Mouse (Mus musculus): ENCODE measurements around the gene 9130008F23Rik. TPM values are rescaled to one million over a fixed set of nuclear protein-coding genes. Genes with fewer than 3 reads are reported as not detected.

9130008F23Rik gene
- polyA plus RNA-seq, 1 experiment from 2014 or later: 2.7 TPM

DNA sequence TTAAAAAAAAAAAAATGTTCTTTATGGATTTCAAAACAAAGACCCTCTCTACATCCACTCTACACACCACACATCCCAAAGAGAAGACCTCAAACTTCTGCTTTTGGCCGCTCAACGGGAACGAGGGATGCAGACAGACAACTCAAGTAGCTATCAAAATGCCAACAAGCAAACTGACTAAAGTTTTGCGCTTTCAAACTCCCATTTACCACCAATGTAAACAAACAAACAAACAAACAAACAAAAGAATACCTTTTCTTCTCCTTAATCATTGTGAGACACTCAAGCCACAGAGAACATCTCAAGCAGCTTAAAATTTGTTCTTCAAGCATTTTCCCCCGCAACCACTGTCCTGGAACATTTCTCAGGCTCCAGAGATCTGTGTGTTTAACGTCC, 833 bp downstream of the 9130008F23Rik start:
- Histone ChIP-seq H3K36me3 (no peaks in the 10 kb centered on the region), H3K4me3 (peak overlapping the region; percentile 56), H3K4me1 (peaks cover 10% of the 10 kb centered on the region; the same call in 1 of the 2 replicates), H3K4me2 (peak overlapping the region; percentile 78), H3K9ac (peak overlapping the region; percentile 50), H3K27me3 (no peaks in the 10 kb centered on the region), H3K27ac (no peak overlapping the region), H3K9me3 (no peaks in the 10 kb centered on the region)
- WGBS: 19% methylated on average over 6 of the region's 6 CpGs
- ATAC-seq (ENCODE audit: insufficient number of reproducible peaks, low FRiP score, low TSS enrichment, low read depth): no peak

DNA sequence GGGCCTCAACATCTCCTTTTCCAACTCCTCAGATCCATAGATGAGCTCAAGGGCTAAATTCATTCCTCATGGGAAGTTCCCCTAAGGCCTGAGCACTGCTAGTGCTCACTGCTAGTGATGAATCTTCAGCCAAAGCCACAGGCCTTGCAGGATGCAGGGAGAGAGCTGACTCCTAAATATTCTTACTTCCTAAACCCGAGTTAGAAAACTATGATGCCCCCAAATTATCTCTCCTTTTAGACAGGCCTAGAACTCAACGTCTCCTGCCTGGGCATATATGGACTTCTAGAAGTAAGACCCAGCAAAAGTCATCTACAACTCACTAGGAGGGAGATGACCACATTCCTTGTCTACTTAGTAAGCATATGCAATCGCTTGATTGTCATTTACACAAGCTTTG, 2.6 kb downstream of the 9130008F23Rik start:
- peak overlapping the region; percentile 12; the same call in 1 of the 2 replicates for H3K4me2 ChIP-seq
- 39% methylated on average over 3 of the region's 3 CpGs for WGBS
- no peaks in the 10 kb centered on the region for H3K36me3 ChIP-seq
- no peak for ATAC-seq (ENCODE audit: insufficient number of reproducible peaks, low FRiP score, low TSS enrichment, low read depth)
- no peak overlapping the region for H3K4me3 ChIP-seq
- H3K9me3 ChIP-seq: no peaks in the 10 kb centered on the region
- no peak overlapping the region for H3K9ac ChIP-seq
- no peaks in the 10 kb centered on the region for H3K27me3 ChIP-seq
- no peak overlapping the region for H3K27ac ChIP-seq
- peaks cover 10% of the 10 kb centered on the region; the same call in 1 of the 2 replicates for H3K4me1 ChIP-seq

DNA sequence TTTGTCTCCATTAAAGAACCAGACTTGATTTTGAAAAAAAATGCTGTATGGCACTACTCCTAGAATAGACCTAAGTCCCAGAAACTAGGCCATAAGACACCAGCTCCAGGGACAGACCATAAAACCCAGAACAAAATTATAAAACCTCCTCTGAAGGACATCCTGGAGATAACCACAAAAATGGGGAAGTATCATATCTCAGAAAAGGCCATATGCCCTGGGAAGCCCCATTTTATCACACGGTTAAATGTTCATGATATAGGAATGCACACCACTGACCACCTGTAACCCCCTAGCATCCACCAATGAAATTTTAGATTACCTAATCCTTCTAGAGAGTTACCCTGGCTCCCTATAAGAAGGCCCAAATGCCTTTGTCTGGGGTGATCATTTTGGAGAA, 4.8 kb downstream of the 9130008F23Rik start:
- Histone ChIP-seq H3K4me3 (no peak overlapping the region), H3K4me2 (no peak overlapping the region), H3K27ac (no peak overlapping the region), H3K36me3 (no peaks in the 10 kb centered on the region), H3K9me3 (no peaks in the 10 kb centered on the region), H3K4me1 (peaks cover 10% of the 10 kb centered on the region; the same call in 1 of the 2 replicates), H3K27me3 (no peaks in the 10 kb centered on the region), H3K9ac (no peak overlapping the region)
- 85% methylated on average over 1 of the region's 1 CpGs for WGBS
- no peak for ATAC-seq (ENCODE audit: insufficient number of reproducible peaks, low FRiP score, low TSS enrichment, low read depth)

DNA sequence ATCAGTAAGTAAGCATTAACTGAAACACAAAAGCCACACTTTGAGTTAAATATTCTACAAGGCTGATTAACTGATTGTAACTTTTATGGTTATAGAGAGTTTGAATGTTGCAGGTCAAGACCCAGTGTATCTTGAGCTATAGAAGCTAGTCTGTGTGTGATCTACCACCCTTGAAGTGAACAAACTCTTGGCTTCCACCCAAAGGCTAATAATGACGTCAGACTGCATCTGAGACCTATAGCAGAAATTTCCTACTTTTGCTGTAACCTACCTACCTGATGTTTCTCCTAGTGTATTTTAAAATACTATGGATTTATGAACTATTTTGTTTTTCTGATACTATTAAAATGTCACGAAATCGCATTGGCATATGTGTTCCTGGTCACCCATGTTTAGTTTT, 5.7 kb downstream of the 9130008F23Rik start:
- 66% methylated on average over 3 of the region's 3 CpGs for WGBS

GRCm38 (mm10) chr17:40873582-40874011, 6.8 kb downstream of the 9130008F23Rik start:
- ATAC-seq (ENCODE audit: insufficient number of reproducible peaks, low FRiP score, low TSS enrichment, low read depth): no peak
- no peaks in the 10 kb centered on the region for H3K27me3 ChIP-seq
- no peak overlapping the region for H3K4me3 ChIP-seq
- no peak overlapping the region for H3K27ac ChIP-seq
- H3K36me3 ChIP-seq: no peaks in the 10 kb centered on the region
- WGBS: 40% methylated on average over 2 of the region's 2 CpGs
- no peaks in the 10 kb centered on the region for H3K9me3 ChIP-seq
- H3K4me1 ChIP-seq: peaks cover 10% of the 10 kb centered on the region; the same call in 1 of the 2 replicates
- no peak overlapping the region for H3K9ac ChIP-seq
- H3K4me2 ChIP-seq: no peak overlapping the region

More for the DNA sequence above, 5.7 kb downstream of the 9130008F23Rik start:
- H3K36me3 ChIP-seq: no peaks in the 10 kb centered on the region
- H3K9ac ChIP-seq: no peak overlapping the region
- no peak overlapping the region for H3K4me3 ChIP-seq
- no peaks in the 10 kb centered on the region for H3K9me3 ChIP-seq
- H3K4me2 ChIP-seq: no peak overlapping the region
- peaks cover 10% of the 10 kb centered on the region; the same call in 1 of the 2 replicates for H3K4me1 ChIP-seq
- no peak overlapping the region for H3K27ac ChIP-seq
- ATAC-seq (ENCODE audit: insufficient number of reproducible peaks, low FRiP score, low TSS enrichment, low read depth): no peak
- no peaks in the 10 kb centered on the region for H3K27me3 ChIP-seq

DNA sequence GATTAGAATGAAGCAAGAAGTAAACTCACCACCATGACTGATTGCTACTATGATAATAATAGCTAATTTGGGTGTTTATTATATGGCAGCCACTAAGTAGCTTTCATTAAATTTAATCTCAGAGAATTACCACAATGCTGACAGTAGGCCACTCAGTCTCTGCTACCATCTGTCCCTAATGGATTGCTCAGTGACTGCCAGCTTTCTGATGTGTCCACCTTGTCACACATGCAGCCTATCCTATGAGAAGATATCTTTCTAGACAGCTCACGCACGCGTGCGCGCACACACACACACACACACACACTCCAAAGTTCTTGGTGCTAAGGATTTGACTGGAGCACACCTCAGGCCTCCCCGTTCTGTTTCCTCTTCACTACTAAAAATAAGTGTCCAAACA, 7.7 kb downstream of the 9130008F23Rik start:
- 93% methylated on average over 6 of the region's 6 CpGs for WGBS
- no peak for ATAC-seq (ENCODE audit: insufficient number of reproducible peaks, low FRiP score, low TSS enrichment, low read depth)
- Histone ChIP-seq H3K4me1 (peaks cover 3% of the 10 kb centered on the region; the same call in 1 of the 2 replicates), H3K4me2 (no peak overlapping the region), H3K9ac (no peak overlapping the region), H3K36me3 (no peaks in the 10 kb centered on the region), H3K4me3 (no peak overlapping the region), H3K27me3 (no peaks in the 10 kb centered on the region), H3K27ac (no peak overlapping the region), H3K9me3 (no peaks in the 10 kb centered on the region)

DNA sequence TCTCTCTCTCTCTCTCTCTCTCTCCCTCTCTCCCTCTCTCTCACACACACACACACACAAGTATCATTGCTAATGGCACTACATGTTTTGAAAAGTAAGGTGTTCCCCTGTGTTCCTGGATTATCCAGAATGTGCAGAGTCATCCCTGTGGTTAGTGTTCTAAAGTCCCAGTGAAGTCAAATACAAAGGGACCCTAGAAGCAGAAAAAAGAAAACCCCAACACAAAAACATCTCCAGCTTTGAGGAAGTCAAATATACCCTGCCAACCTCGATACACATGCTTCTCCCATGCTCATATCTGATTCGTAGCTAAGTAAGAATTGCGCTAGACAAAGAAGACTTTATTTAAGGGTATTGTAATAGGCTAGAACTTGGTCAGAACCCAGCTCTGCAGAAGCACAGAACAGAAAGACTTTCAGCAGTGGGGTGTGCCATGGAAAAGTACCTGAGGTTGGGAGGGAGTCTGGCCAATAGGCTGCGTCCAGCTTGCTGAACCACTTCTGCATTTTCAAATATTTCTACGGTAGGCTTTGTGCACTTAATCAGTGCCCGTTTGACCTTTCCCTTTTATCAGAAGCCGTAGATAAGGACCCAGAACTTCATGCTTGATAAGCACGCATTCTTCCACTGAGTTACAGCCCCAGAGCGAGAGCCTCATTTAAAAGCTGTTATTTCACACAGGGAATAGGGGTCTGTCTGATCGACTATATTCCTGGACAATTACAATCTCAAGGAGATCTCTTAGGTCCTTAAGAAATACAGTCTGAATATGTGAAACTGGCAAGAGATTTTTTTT, 11.2 kb downstream of the 9130008F23Rik start:
- ATAC-seq (ENCODE audit: insufficient number of reproducible peaks, low FRiP score, low TSS enrichment, low read depth): no peak
- Histone ChIP-seq H3K27ac (no peak overlapping the region), H3K9me3 (no peaks in the 10 kb centered on the region), H3K4me3 (no peak overlapping the region), H3K27me3 (no peaks in the 10 kb centered on the region), H3K36me3 (no peaks in the 10 kb centered on the region), H3K9ac (no peak overlapping the region), H3K4me2 (no peak overlapping the region), H3K4me1 (no peaks in the 10 kb centered on the region)
- 77% methylated on average over 10 of the region's 10 CpGs for WGBS

DNA sequence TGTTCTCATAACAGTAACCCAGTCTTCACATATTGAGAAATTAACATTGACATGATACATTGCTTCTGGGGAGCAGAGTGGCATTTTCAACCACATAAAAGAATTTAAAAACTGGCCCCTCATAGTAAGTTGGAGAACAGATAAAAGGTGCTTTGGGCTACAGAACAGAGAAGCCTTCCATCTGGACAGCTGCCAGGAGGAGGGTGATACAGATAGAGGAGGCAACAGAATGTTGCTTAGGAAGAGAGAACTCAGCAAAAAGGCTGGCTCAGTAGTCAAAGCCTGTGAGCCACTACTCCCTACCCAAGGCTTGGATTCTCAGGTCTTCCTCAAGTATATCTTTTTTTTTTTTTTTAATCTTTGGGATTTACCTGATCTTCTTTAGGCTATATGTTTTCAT, 25.3 kb downstream of the 9130008F23Rik start:
- ATAC-seq (ENCODE audit: insufficient number of reproducible peaks, low FRiP score, low TSS enrichment, low read depth): no peak
- H3K9ac ChIP-seq: no peak overlapping the region
- no peaks in the 10 kb centered on the region for H3K9me3 ChIP-seq
- H3K27ac ChIP-seq: no peak overlapping the region
- H3K4me2 ChIP-seq: no peak overlapping the region
- no peak overlapping the region for H3K4me3 ChIP-seq
- H3K36me3 ChIP-seq: no peaks in the 10 kb centered on the region
- no peaks in the 10 kb centered on the region for H3K4me1 ChIP-seq
- H3K27me3 ChIP-seq: no peaks in the 10 kb centered on the region

- no peak for ATAC-seq (ENCODE audit: insufficient number of reproducible peaks, low FRiP score, low TSS enrichment, low read depth)
- Histone ChIP-seq H3K27me3 (no peaks in the 10 kb centered on the region), H3K27ac (no peak overlapping the region), H3K9ac (no peak overlapping the region), H3K9me3 (no peaks in the 10 kb centered on the region), H3K36me3 (no peaks in the 10 kb centered on the region), H3K4me2 (no peak overlapping the region), H3K4me1 (no peaks in the 10 kb centered on the region), H3K4me3 (no peak overlapping the region)
Observed at GRCm38 (mm10) chr17:40837308-40837707, 43.1 kb downstream of the 9130008F23Rik start.

DNA sequence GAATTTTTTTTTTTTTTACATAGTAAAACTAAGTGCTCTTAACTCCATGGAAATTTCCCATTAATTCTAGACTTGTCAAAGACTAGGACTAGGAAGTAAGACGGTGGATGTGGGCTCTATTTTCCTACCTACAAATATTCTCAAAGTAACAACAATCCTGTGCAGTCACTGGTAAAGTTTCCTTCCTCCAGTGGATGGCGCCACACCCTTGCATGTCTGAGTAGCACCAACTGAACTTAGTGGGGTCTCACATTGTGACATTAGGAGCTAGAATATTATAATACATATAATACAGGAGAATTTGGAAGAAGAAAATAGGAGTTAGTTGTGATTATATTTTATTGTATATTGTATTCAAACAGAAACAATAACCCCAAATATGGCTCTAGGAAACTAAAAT, 48.5 kb downstream of the 9130008F23Rik start:
- WGBS: 41% methylated on average over 2 of the region's 2 CpGs
- Histone ChIP-seq H3K36me3 (no peaks in the 10 kb centered on the region), H3K9ac (no peak overlapping the region), H3K4me1 (no peaks in the 10 kb centered on the region), H3K4me2 (no peak overlapping the region), H3K9me3 (no peaks in the 10 kb centered on the region), H3K27me3 (no peaks in the 10 kb centered on the region), H3K27ac (no peak overlapping the region), H3K4me3 (no peak overlapping the region)
- no peak for ATAC-seq (ENCODE audit: insufficient number of reproducible peaks, low FRiP score, low TSS enrichment, low read depth)
